Mouse (Mus musculus) splenic B cell, adult 2 months (primary cell): ENCODE results near the gene Them7.

Experiments
- DNase-seq: peaks from one replicate; pipeline ENCODE4 v3.0.0-alpha.2; 2011; ENCODE audit warnings: low read depth, low spot score
- H3K27me3 ChIP-seq: 2 replicates; pipeline ENCODE4 v1.6.1; 2012; ENCODE audit warnings: mild to moderate bottlenecking, low read length, moderate library complexity, mixed read lengths; ENCODE audit not compliant: control insufficient read depth, poor library complexity, insufficient read depth, severe bottlenecking
- H3K36me3 ChIP-seq: 2 replicates; pipeline ENCODE4 v1.6.1; 2012; ENCODE audit warnings: mild to moderate bottlenecking, low read length, moderate library complexity, mixed read lengths; ENCODE audit not compliant: control insufficient read depth, poor library complexity, insufficient read depth, severe bottlenecking

Them7 gene

GRCm38 (mm10) chr2:105305876-105306275, 81.8 kb downstream of the Them7 start:
- DNase-seq = no peak
- H3K27me3 ChIP-seq = no peaks in the 10 kb centered on the region
- no peaks in the 10 kb centered on the region for H3K36me3 ChIP-seq

- H3K36me3 ChIP-seq = no peaks in the 10 kb centered on the region
- H3K27me3 ChIP-seq = no peaks in the 10 kb centered on the region
- no peak for DNase-seq
Observed at GRCm38 (mm10) chr2:105311414-105311813, 87.3 kb downstream of the Them7 start.

DNA sequence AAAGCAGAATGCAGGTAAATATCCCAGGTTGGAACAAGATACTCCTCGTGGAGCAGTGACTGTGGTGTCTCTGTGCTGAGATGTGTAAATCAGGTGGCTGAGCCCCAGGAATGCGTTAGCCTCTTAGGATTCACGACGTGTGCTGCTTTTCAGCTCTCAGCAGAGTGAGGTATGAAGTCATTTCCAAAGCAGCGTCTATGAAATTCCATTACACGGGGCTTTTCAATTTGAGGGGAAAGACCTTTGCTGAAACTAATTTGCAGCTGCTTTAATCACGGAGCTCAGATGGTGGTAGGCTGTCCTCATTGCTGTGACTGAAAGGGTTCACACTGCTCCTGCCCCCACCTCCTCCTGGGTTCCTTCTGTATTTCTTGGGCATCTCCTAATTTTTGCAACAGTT, 87.9 kb downstream of the Them7 start:
- no peaks in the 10 kb centered on the region for H3K27me3 ChIP-seq
- no peaks in the 10 kb centered on the region for H3K36me3 ChIP-seq
- no peak for DNase-seq

GRCm38 (mm10) chr2:105313077-105313476, 89.0 kb downstream of the Them7 start:
- Histone ChIP-seq H3K36me3 (no peaks in the 10 kb centered on the region), H3K27me3 (no peaks in the 10 kb centered on the region)
- no peak for DNase-seq

- no peaks in the 10 kb centered on the region for H3K36me3 ChIP-seq
- no peak for DNase-seq
- H3K27me3 ChIP-seq = no peaks in the 10 kb centered on the region
Observed at GRCm38 (mm10) chr2:105317556-105318184, 93.5 kb downstream of the Them7 start.

GRCm38 (mm10) chr2:105326067-105326466, 101.9 kb downstream of the Them7 start:
- Histone ChIP-seq H3K27me3 (no peaks in the 10 kb centered on the region), H3K36me3 (no peaks in the 10 kb centered on the region)
- DNase-seq = no peak

GRCm38 (mm10) chr2:105330024-105330423, 105.9 kb downstream of the Them7 start:
- no peaks in the 10 kb centered on the region for H3K36me3 ChIP-seq
- DNase-seq = no peak
- H3K27me3 ChIP-seq = no peaks in the 10 kb centered on the region; the same call in 1 of the 2 replicates

DNA sequence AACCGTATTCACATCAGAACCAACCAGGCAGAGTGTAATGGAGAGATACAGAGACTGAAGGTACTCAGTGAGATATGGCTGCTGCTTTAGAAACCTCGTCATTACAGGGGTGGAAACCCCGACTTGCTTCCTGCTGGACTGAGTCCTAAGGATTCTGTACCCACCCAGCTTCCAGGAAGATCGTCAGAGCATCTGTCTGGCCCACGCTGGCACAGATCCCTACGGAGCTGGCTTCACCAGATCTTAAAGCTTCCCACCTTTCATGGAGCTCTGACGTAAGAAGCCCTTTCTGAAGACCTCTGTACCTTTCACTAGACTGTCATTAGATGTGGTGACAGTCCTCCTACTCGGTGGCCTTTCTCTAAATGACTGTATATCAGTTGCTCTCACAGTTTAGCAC, 109.0 kb downstream of the Them7 start:
- no peaks in the 10 kb centered on the region; the same call in 1 of the 2 replicates for H3K27me3 ChIP-seq
- DNase-seq = no peak
- no peaks in the 10 kb centered on the region for H3K36me3 ChIP-seq

DNA sequence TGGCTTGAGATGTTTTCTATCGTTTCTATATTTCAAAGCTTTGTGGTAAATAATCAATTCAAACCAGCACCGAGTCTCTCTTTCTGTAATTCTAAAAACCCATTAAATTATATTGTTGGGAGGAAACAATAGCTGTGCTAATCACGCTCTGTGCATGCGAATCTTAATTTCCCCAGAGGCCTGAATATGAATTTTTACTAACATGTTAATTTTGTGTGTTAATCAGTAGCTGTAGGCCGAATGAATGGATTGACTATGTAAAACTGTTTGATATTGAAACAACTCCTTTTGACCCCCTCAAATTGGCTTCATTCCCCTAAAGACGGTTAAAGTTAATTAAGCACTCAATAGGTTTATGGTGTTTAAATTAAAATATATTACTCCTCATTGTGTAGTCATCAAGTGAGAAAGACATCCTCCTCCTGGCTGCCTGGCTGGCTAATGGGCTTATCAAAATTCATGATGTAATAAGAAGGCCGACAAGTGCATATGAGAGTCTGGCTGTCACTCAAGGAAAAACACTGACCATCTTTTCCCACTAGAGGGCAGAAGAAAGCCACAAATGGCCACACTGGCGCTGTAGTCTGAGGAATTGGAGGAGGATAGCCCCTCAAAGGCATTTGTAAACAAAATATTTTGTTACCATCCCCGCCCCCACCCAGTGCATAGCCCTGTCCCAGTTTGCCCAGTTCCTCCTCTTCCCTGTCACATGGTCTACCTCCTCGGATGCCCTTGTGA, 110.0 kb downstream of the Them7 start:
- Histone ChIP-seq H3K36me3 (no peaks in the 10 kb centered on the region), H3K27me3 (no peaks in the 10 kb centered on the region; the same call in 1 of the 2 replicates)
- DNase-seq = peak; percentile 51

- no peaks in the 10 kb centered on the region for H3K36me3 ChIP-seq
- H3K27me3 ChIP-seq = no peaks in the 10 kb centered on the region; the same call in 1 of the 2 replicates
- DNase-seq = no peak
Observed at GRCm38 (mm10) chr2:105335661-105336060, 111.5 kb downstream of the Them7 start.

DNA sequence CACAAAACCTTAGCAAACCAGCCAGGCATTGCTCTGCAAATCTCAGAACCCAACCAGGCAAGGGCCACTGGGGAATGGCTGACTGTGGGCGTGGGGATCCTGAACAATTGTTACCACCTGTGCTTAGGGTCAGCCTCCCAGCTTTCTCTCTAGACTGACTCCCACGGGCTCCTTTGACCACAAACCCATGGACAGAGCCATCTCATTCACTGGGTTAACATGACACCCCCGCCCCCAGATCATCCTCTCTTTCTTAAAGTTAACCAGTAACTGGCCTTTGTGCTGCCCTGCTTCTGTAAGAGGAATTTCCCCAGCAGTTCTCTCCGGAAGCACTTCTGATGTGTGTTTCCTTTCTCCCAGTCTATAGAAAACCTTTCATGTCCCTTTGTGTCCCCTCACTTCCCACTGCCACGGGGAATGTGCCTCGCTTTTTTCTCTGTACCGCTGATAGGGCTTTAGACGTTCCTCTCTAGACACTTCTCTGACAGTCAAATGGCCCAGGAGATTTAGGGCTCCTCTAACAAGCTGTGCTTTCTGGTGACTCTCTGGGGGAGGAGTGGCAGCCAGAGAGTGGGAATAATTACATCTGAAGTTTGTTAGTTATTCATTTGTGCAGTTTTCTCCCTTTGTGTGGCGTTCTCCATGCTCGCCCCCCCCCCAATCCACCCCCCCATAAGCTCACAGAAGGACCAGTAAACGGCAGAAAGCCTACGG, 112.4 kb downstream of the Them7 start:
- no peaks in the 10 kb centered on the region for H3K36me3 ChIP-seq
- no peak for DNase-seq
- H3K27me3 ChIP-seq = no peaks in the 10 kb centered on the region; the same call in 1 of the 2 replicates

DNA sequence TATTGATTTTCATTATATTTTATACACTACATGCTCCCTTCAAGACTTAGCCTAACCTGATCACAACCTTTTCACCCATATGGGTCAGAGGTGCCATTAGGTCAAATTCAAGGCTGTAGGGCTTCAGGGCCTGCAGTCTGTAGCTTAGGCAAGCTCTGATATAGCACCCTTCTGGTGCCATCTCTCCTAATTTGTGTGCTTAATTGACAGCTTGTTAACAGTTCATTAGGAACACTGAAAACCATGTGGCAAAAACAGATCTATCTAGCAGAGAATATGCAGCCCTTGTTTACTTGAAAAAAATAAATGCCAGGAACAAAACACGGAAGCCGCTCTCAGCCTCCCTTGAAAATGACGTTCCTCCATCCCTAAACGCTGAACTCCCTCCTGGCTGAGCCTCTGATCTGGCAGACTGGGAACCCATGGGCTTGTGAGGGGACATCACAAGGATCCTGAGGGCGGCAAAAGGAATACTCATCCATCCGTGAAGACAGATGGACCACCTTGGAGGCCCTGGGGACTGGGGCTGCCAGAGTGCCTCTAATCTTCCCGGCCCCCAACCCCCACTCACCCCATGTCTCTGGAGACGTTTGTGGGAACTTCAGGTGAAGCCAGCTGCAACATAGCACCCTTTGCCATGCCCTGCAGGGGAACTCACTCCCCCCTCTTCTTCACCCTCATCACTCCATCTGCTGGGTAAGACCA, 113.2 kb downstream of the Them7 start:
- Histone ChIP-seq H3K36me3 (no peaks in the 10 kb centered on the region), H3K27me3 (no peaks in the 10 kb centered on the region; the same call in 1 of the 2 replicates)
- DNase-seq = no peak

DNA sequence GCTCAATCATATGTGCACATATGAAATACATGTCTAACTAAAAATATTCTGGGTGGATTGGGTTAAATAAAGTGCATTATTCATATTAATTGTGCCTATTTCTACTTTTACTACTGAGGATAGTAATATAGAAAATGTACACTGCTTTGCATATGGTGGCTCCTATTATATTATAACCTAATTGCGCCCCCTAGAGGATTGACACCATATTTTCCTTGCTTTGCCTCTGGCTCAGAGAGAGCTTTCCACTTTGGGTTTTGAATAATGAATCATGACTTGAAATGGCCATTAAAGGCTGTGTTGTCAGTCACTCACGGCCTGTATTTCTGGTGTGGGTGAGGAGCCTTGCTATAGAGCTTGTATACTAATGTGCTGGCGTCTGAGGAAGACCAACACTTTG, 115.9 kb downstream of the Them7 start:
- DNase-seq = no peak
- H3K36me3 ChIP-seq = no peaks in the 10 kb centered on the region
- no peaks in the 10 kb centered on the region for H3K27me3 ChIP-seq

- H3K36me3 ChIP-seq = no peaks in the 10 kb centered on the region
- H3K27me3 ChIP-seq = no peaks in the 10 kb centered on the region
- DNase-seq = no peak
Observed at GRCm38 (mm10) chr2:105348886-105349285, 124.8 kb downstream of the Them7 start.
